Mouse (Mus musculus) liver, postnatal 0 days (tissue): ENCODE results near the gene Smpd2. TPM values are rescaled to one million over a fixed set of nuclear protein-coding genes. Genes with fewer than 3 reads are reported as not detected.
A peak's percentile ranks its signal among the peaks of the same experiment; 100 is the strongest.

Experiments used
- ATAC-seq: fragments of 200-750 bp; cut with Nextera tagmentation; 2 replicates; pipeline ENCODE4 v1.8.0; 2017; ENCODE audit warnings: mild to moderate bottlenecking, moderate library complexity
- DNase-seq: peaks from one replicate; pipeline ENCODE4 v3.0.0-alpha.2; 2016
- H3K27ac ChIP-seq: fragments of 300-500 bp; sonication (generic); 2 replicates; pipeline ENCODE4 v1.5.1; 2014; ENCODE audit warnings: antibody characterized with exemption, moderate library complexity, mild to moderate bottlenecking, low read depth
- H3K27me3 ChIP-seq: fragments of 300-500 bp; sonication (generic); 2 replicates; pipeline ENCODE4 v1.6.1; 2014; ENCODE audit warnings: low read length, control low read depth, mixed read lengths; ENCODE audit not compliant: insufficient read depth
- H3K36me3 ChIP-seq: fragments of 300-500 bp; sonication (generic); replicated peaks from 2 replicates; pipeline ENCODE4 v1.6.1; 2014; ENCODE audit warnings: mild to moderate bottlenecking, control low read depth, low read length, moderate library complexity, mixed read lengths; ENCODE audit not compliant: insufficient read depth
- H3K4me1 ChIP-seq: fragments of 300-500 bp; sonication (generic); 2 replicates; pipeline ENCODE4 v1.6.1; 2014; ENCODE audit warnings: antibody characterized with exemption, mild to moderate bottlenecking, control low read depth; ENCODE audit not compliant: insufficient read depth
- H3K4me2 ChIP-seq: fragments of 300-500 bp; sonication (generic); 2 replicates; pipeline ENCODE4 v1.6.1; 2014; ENCODE audit warnings: low read depth, mild to moderate bottlenecking, low read length, moderate library complexity, mixed read lengths
- H3K4me3 ChIP-seq: fragments of 300-500 bp; sonication (generic); 2 replicates; pipeline ENCODE4 v1.5.1; 2014; ENCODE audit warnings: low read depth, low read length
- H3K9ac ChIP-seq: fragments of 300-500 bp; sonication (generic); replicated peaks from 2 replicates; pipeline ENCODE4 v1.6.1; 2014; ENCODE audit warnings: mild to moderate bottlenecking, moderate library complexity
- H3K9me3 ChIP-seq: fragments of 300-500 bp; sonication (generic); 2 replicates; pipeline ENCODE4 v1.6.1; 2016; ENCODE audit warnings: mild to moderate bottlenecking, control low read depth, low read length, mixed read lengths
- CTCF ChIP-seq: sonication (generic); IDR thresholded peaks from 2 replicates; pipeline ENCODE4 v1.5.1; 2016; ENCODE audit warnings: antibody characterized with exemption, low read depth
- EP300 ChIP-seq: IDR thresholded peaks from 2 replicates; pipeline ENCODE4 v1.6.1; 2016; ENCODE audit warnings: antibody characterized with exemption, low read depth, mild to moderate bottlenecking
- WGBS: fragments of 180-500 bp; shearing (Covaris S2); extraction: QIAGEN DNeasy Blood & Tissue Kit; methylation state at CpG from one replicate; pipeline ENCODE4 v1.1.7; 2014; ENCODE audit not compliant: insufficient replicate concordance; 5-methylcytosine and 5-hydroxymethylcytosine counted together
- polyA plus RNA-seq: library from polyadenylated mRNA; unstranded; fragments of >200 nt; fragmentation: Nextera tagmentation; extraction: Ambion mirVana; gene quantifications from 2 replicates; pipeline ENCODE4 v1.2.1, GENCODE M21; 2015

Smpd2 gene
- polyA plus RNA-seq, 1 experiment from 2014 or later: 19.7 TPM

DNA sequence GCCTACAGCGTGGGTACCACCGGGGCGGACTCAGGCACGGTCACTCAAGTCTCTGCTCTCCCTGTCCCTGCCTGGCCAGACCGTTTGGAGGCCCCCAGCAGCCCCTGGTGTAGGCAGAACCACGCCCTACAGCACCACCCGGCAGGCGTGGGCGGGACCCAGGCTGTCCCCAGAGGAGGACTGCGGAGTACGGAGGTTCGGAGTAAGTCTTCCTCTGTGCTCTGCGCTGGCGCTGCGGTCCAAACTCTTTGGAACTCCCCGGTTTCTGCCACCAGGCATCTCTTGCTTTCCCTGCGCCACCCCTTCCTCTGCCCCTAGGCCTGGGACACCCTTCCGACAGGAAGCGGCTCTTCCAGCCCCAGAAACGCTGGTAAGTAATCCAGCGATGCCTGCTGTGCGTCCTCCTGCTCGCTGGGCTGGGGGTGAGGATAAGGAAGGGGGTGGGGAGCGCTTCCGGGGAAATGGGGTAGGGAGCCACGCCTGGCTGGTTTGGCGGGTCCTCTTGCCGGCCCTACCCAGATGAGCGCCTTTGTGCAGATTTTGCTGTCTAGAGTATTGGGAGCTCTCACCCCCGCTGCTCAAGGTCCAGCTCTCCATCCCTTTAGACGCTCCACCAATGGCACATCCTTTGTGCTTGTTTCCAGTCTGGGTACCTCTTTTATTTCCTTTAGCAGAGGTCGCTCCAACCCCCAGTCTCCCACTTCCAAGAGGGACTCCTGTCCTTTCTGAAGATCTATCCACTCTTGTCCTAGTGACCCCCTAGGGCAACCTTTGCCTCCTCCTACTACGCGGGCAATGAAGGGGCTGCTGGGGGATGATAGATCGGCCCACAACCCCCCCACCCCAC is 13.8 kb downstream of the Smpd2 start, which contains the start of gene Mical1:
Gene Mical1 (plus strand): TSS at position 144 of the 847 bp plus-strand sequence.
- WGBS: under 1% methylated on average over 35 of the region's 35 CpGs
- Histone ChIP-seq H3K4me1 (peaks cover 46% of the 10 kb centered on the region), H3K9me3 (no peaks in the 10 kb centered on the region), H3K9ac (peak within 1 kb of the TSS; percentile 66), H3K4me2 (peak within 1 kb of the TSS; percentile 82), H3K27me3 (peaks cover 11% of the 10 kb centered on the region), H3K27ac (peak within 1 kb of the TSS; percentile 76), H3K4me3 (peak within 1 kb of the TSS; percentile 58), H3K36me3 (peaks cover 7% of the 10 kb centered on the region; the same call in 1 of the 2 replicates)
- ATAC-seq (peak; percentile 29), DNase-seq (peak; percentile 68)
- TF ChIP-seq CTCF (no peak), EP300 (no peak)

DNA sequence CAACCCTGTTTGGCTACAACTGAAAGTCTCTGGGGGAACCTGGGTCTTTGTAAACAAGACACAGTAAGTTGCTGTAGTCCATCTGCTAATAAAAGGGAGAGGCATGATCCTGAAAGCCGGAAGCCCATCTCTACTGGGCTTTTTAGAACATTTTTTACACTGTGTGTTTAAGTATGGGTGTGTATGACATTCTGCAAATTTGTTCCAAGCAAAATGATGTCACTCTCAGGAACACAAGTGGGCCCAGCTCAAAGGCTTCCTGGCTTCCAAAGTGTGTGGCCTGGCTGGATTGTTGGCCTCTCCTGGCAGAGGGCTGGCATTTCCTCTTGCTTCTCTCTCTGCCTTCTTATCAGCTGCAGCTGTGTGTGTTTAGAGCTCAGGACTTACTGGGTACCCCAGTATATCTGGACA is 15.2 kb downstream of the Smpd2 start:
- Histone ChIP-seq H3K36me3 (peaks cover 7% of the 10 kb centered on the region; the same call in 1 of the 2 replicates), H3K27me3 (peaks cover 11% of the 10 kb centered on the region), H3K4me3 (no peak overlapping the region), H3K4me1 (peaks cover 46% of the 10 kb centered on the region), H3K9ac (no peak overlapping the region), H3K27ac (peak overlapping the region; percentile 26), H3K9me3 (no peaks in the 10 kb centered on the region), H3K4me2 (no peak overlapping the region)
- ATAC-seq: no peak
- TF ChIP-seq CTCF (no peak), EP300 (no peak)
- WGBS: 65% methylated on average over 1 of the region's 1 CpGs
- DNase-seq: no peak

DNA sequence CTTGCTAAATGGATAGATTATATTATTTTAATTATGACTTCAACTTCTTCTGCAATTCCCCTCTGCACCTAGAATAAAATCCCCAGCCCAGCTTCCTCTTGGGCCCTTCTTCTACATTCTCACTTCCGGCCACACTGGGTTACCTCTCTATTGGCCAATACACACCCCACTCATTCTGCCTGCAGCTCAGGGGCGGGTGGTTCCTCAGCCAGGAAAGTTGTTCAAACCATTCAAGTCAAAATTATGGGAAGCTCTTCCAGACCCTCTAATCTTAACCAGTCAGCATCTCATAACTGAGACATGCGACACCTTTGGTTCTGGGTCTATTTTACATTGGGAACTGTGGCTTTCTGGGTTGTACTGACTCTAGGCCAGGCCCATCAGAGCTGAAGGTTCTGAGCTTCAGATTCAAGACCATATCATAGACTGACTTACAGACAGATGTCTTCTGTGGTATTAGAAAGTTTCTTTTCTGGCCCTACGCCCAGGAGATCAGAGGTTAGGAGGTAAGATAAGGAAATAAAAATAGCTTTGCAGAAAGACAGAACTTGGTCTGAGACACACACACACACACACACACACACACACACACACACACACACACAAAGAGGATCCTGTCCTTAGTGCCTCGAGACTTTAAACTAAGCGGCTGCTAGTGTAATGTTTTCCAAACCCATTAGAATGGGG is 16.2 kb downstream of the Smpd2 start:
- DNase-seq (peak; percentile 31), ATAC-seq (peak; percentile 53)
- Histone ChIP-seq H3K4me3 (no peak overlapping the region), H3K9me3 (no peaks in the 10 kb centered on the region), H3K4me1 (peaks cover 46% of the 10 kb centered on the region), H3K4me2 (no peak overlapping the region), H3K27ac (peak overlapping the region; percentile 63; the same call in 1 of the 2 replicates), H3K36me3 (peaks cover 2% of the 10 kb centered on the region; the same call in 1 of the 2 replicates), H3K9ac (no peak overlapping the region), H3K27me3 (peaks cover 11% of the 10 kb centered on the region)
- 0 out of 2 replicates have a peak, but pooled peaks have one; percentile 16 for TF ChIP-seq EP300
- no peak for TF ChIP-seq CTCF
- 27% methylated on average over 6 of the region's 6 CpGs for WGBS

DNA sequence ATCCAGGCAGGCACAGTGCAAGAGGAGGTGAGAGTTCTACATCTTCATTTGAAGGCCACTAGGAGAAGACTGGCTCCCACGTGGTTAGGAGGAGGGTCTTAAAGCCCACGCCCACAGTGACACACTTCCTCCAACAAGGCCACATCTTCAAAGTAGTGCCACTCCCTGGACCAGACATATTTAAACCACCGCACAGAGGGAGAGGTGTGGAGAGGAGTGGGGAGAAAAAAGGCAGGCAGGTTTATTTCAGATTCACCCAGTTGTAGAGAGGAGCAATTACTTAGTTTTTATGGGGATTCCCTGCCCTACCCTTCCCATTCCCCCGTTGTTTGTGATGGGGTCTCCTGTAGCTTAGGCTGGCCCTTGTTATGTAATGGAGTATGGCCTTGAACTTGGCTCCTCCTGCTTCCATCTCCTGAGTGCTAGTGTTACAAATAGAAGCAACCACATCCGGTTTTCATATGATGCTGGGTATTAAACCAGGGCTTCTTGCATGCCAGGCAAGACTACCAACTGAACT is 17.1 kb downstream of the Smpd2 start:
- no peak for ATAC-seq
- no peak for DNase-seq
- Histone ChIP-seq H3K4me3 (no peak overlapping the region), H3K36me3 (no peaks in the 10 kb centered on the region), H3K4me2 (no peak overlapping the region), H3K4me1 (peaks cover 44% of the 10 kb centered on the region), H3K27me3 (peaks cover 11% of the 10 kb centered on the region), H3K9ac (no peak overlapping the region), H3K27ac (no peak overlapping the region), H3K9me3 (no peaks in the 10 kb centered on the region)
- WGBS: 53% methylated on average over 5 of the region's 5 CpGs
- TF ChIP-seq CTCF (no peak), EP300 (no peak)

DNA sequence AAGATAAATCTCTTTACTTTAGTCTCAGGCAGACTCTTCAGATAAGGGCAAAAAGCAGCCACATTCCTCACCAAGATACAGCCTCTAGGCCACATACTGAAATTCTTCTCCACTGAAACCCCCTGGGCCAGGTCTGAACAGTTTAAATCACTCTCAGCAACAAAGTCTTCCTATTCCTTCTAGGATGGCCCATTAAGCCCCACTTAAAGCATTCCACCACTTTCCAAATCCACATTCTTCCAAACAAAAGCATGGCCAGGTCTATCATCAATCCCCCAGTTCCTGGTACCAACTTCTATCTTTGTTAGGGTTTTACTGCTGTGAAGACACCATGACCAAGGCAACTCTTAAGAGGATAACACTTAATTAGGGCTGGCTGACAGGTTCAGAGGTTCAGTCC is 17.6 kb downstream of the Smpd2 start:
- H3K9me3 ChIP-seq: no peaks in the 10 kb centered on the region
- no peaks in the 10 kb centered on the region for H3K36me3 ChIP-seq
- H3K27me3 ChIP-seq: peaks cover 9% of the 10 kb centered on the region
- no peak overlapping the region for H3K4me2 ChIP-seq
- DNase-seq (no peak), ATAC-seq (no peak)
- TF ChIP-seq CTCF (no peak), EP300 (no peak)
- no peak overlapping the region for H3K27ac ChIP-seq
- no peak overlapping the region for H3K9ac ChIP-seq
- peaks cover 39% of the 10 kb centered on the region for H3K4me1 ChIP-seq
- H3K4me3 ChIP-seq: no peak overlapping the region

DNA sequence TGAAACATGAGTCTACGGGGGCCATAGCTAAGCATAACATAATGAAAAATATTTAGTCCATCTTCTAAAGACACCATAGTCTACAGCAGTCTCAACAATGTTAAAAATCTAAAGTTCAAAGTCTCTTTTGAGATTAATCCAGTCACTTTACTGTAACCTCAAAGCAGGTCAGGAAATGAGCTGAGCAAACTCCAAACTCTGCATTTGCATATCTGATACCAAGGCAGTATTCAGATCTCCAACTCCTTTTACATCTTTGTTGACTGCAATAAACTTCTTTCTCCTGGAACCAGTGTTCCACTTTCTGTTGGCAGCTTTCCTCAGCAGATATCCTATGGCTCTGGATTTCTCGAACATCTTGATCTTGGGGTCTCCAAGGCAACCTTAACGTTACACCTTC is 19.5 kb downstream of the Smpd2 start:
- 72% methylated on average over 3 of the region's 3 CpGs for WGBS
- DNase-seq (no peak), ATAC-seq (no peak)
- Histone ChIP-seq H3K4me3 (no peak overlapping the region), H3K9ac (no peak overlapping the region), H3K4me1 (peaks cover 22% of the 10 kb centered on the region), H3K36me3 (peaks cover under 1% of the 10 kb centered on the region; the same call in 1 of the 2 replicates), H3K9me3 (no peaks in the 10 kb centered on the region), H3K27ac (no peak overlapping the region), H3K27me3 (0 out of 2 replicates have a peak, but pooled peaks cover under 1% of the 10 kb centered on the region), H3K4me2 (no peak overlapping the region)
- no peak for TF ChIP-seq EP300
- no peak for TF ChIP-seq CTCF
